In genomic region chr2:102400605-102401351, GRCm38 (mm10) we compare ENCODE assay signal across 8 mouse cellular contexts. TPM values are rescaled to one million over a fixed set of nuclear protein-coding genes. Genes with fewer than 3 reads are reported as not detected.
DNase-seq lines count a peak whose midpoint lies in the region; ATAC-seq and TF ChIP-seq lines count a peak whose summit lies in the region.

No protein-coding gene starts in this region.

- no peak for TF ChIP-seq POLR2A in ES-Bruce4 (IDR thresholded peaks at IDR 0.05; ENCODE audit: insufficient read depth, low read length)

- H3K27ac ChIP-seq in ES-Bruce4 (ENCODE audit: insufficient read depth, low read length): no peak overlapping the region
- peak overlapping the region; percentile 94 for H3K27ac ChIP-seq in forebrain, embryonic 13.5 days
- peak overlapping the region; percentile 80 for H3K27ac ChIP-seq in liver, embryonic 16.5 days (ENCODE audit: low read length)
- H3K27ac ChIP-seq in neural tube, embryonic 12.5 days: peak overlapping the region; percentile 87
- peak overlapping the region; percentile 97 for H3K27ac ChIP-seq in stomach, postnatal 0 days (replicated peaks)

- H3K36me3 ChIP-seq in ES-Bruce4 (ENCODE audit: control insufficient read depth, insufficient read depth, low read length, poor library complexity, severe bottlenecking): no peaks in the 10 kb centered on the region
- no peaks in the 10 kb centered on the region for H3K36me3 ChIP-seq in forebrain, embryonic 13.5 days (ENCODE audit: poor library complexity, severe bottlenecking)
- no peaks in the 10 kb centered on the region; the same call in 1 of the 2 replicates for H3K36me3 ChIP-seq in liver, embryonic 16.5 days (ENCODE audit: control insufficient read depth, insufficient read depth)
- no peaks in the 10 kb centered on the region for H3K36me3 ChIP-seq in neural tube, embryonic 12.5 days
- no peaks in the 10 kb centered on the region for H3K36me3 ChIP-seq in stomach, postnatal 0 days (ENCODE audit: control insufficient read depth, insufficient read depth, low read length)

- WGBS in forebrain, embryonic 13.5 days: 0% methylated on average over 44 of the region's 94 CpGs
- WGBS in large intestine, adult 2 months: under 1% methylated on average over 94 of the region's 94 CpGs
- WGBS in liver, embryonic 16.5 days (ENCODE audit: insufficient replicate concordance): under 1% methylated on average over 75 of the region's 94 CpGs
- WGBS in neural tube, embryonic 12.5 days: under 1% methylated on average over 93 of the region's 94 CpGs
- under 1% methylated on average over 75 of the region's 94 CpGs for WGBS in stomach, postnatal 0 days

- no peak for TF ChIP-seq EP300 in ES-Bruce4 (IDR thresholded peaks at IDR 0.05; ENCODE audit: insufficient read depth, low read depth, low read length)
- no peak for TF ChIP-seq EP300 in stomach, postnatal 0 days (optimal IDR thresholded peaks at IDR 0.05)

- TF ChIP-seq CTCF in ES-Bruce4 (IDR thresholded peaks at IDR 0.05; ENCODE audit: low read depth, low read length): no peak
- TF ChIP-seq CTCF in stomach, postnatal 0 days (IDR thresholded peaks at IDR 0.05; ENCODE audit: low read depth): no peak

- H3K4me2 ChIP-seq in forebrain, embryonic 13.5 days: peak overlapping the region; percentile 83
- H3K4me2 ChIP-seq in liver, embryonic 16.5 days (ENCODE audit: low read depth, low read length): peak overlapping the region; percentile 88
- peak overlapping the region; percentile 87 for H3K4me2 ChIP-seq in neural tube, embryonic 12.5 days (replicated peaks)
- peak overlapping the region; percentile 76 for H3K4me2 ChIP-seq in stomach, postnatal 0 days (replicated peaks; ENCODE audit: low read depth)

- ATAC-seq in cerebellum, adult (ENCODE audit: insufficient number of reproducible peaks, low FRiP score, low TSS enrichment): peak; percentile 90
- ATAC-seq in forebrain, embryonic 13.5 days: peak; percentile 93
- ATAC-seq in liver, embryonic 16.5 days (ENCODE audit: low read depth): peak; percentile 93
- ATAC-seq in neural tube, embryonic 12.5 days (ENCODE audit: low FRiP score, low read depth): peak; percentile 91
- ATAC-seq in stomach, postnatal 0 days (ENCODE audit: low FRiP score, low TSS enrichment): peak; percentile 90

- no peaks in the 10 kb centered on the region for H3K4me1 ChIP-seq in ES-Bruce4 (ENCODE audit: control insufficient read depth, insufficient read depth, low read length)
- peaks cover 28% of the 10 kb centered on the region for H3K4me1 ChIP-seq in forebrain, embryonic 13.5 days
- H3K4me1 ChIP-seq in liver, embryonic 16.5 days (ENCODE audit: control insufficient read depth, low read depth, low read length): peaks cover 27% of the 10 kb centered on the region
- H3K4me1 ChIP-seq in neural tube, embryonic 12.5 days: peaks cover 15% of the 10 kb centered on the region
- H3K4me1 ChIP-seq in stomach, postnatal 0 days (replicated peaks; ENCODE audit: control insufficient read depth, insufficient read depth): 0 out of 2 replicates have a peak, but pooled peaks cover 2% of the 10 kb centered on the region

- peak overlapping the region; percentile 78 for H3K4me3 ChIP-seq in ES-Bruce4 (ENCODE audit: low read depth, low read length)
- H3K4me3 ChIP-seq in forebrain, embryonic 13.5 days: peak overlapping the region; percentile 76
- H3K4me3 ChIP-seq in liver, embryonic 16.5 days (ENCODE audit: low read depth, low read length): peak overlapping the region; percentile 70
- H3K4me3 ChIP-seq in neural tube, embryonic 12.5 days: peak overlapping the region; percentile 81
- H3K4me3 ChIP-seq in stomach, postnatal 0 days (ENCODE audit: low read depth, low read length): peak overlapping the region; percentile 55

- peaks cover 5% of the 10 kb centered on the region for H3K27me3 ChIP-seq in ES-Bruce4 (ENCODE audit: control insufficient read depth, insufficient read depth, low read length, poor library complexity, severe bottlenecking)
- no peaks in the 10 kb centered on the region; the same call in 1 of the 2 replicates for H3K27me3 ChIP-seq in forebrain, embryonic 13.5 days
- no peaks in the 10 kb centered on the region for H3K27me3 ChIP-seq in liver, embryonic 16.5 days (ENCODE audit: control insufficient read depth, insufficient read depth, low read depth, low read length)
- H3K27me3 ChIP-seq in neural tube, embryonic 12.5 days (replicated peaks): no peaks in the 10 kb centered on the region
- H3K27me3 ChIP-seq in stomach, postnatal 0 days (ENCODE audit: control insufficient read depth, insufficient read depth, low read length): no peaks in the 10 kb centered on the region

- intact Hi-C loops in heart, postnatal 10 days (cut with DNase I): no loop called here

- peak; percentile 88 to 90 for DNase-seq in heart, postnatal 10 days
- DNase-seq in large intestine, adult 2 months (ENCODE audit: low read depth, low spot score): peak; percentile 37
- DNase-seq in stomach, postnatal 0 days (ENCODE audit: low spot score): peak; percentile 83

- H3K9me3 ChIP-seq in ES-Bruce4 (replicated peaks; ENCODE audit: control insufficient read depth, insufficient read depth, low read length, poor library complexity, severe bottlenecking): peaks cover 4% of the 10 kb centered on the region; the same call in 1 of the 2 replicates
- no peaks in the 10 kb centered on the region for H3K9me3 ChIP-seq in forebrain, embryonic 13.5 days (replicated peaks)
- no peaks in the 10 kb centered on the region for H3K9me3 ChIP-seq in liver, embryonic 16.5 days (replicated peaks; ENCODE audit: control insufficient read depth, low read length)
- H3K9me3 ChIP-seq in neural tube, embryonic 12.5 days: no peaks in the 10 kb centered on the region
- no peaks in the 10 kb centered on the region for H3K9me3 ChIP-seq in stomach, postnatal 0 days (ENCODE audit: control insufficient read depth, low read length)

- H3K9ac ChIP-seq in ES-Bruce4 (ENCODE audit: low read depth, poor library complexity, severe bottlenecking): peak overlapping the region; percentile 54
- peak overlapping the region; percentile 91 for H3K9ac ChIP-seq in forebrain, embryonic 13.5 days
- peak overlapping the region; percentile 73 for H3K9ac ChIP-seq in liver, embryonic 16.5 days (ENCODE audit: low read depth, low read length)
- H3K9ac ChIP-seq in neural tube, embryonic 12.5 days: peak overlapping the region; percentile 91
- peak overlapping the region; percentile 85 for H3K9ac ChIP-seq in stomach, postnatal 0 days (ENCODE audit: low read length)

RNA-seq across cellular contexts. Expression of gene Trim44, which starts 6.8 kb away (rescaled TPM):
- polyA plus RNA-seq in ES-Bruce4 (2011; ENCODE audit: insufficient read depth, insufficient read length, low read depth, missing spikeins): 53.9 and 56.5 TPM in 2 replicates
- polyA plus RNA-seq in forebrain, embryonic 13.5 days (2015; fragmentation: Nextera tagmentation; extraction: Ambion mirVana): 32.5 and 36.5 TPM in 2 replicates
- 10 to 100 TPM; 38.6 to 40.6 TPM for total RNA-seq in heart, postnatal 10 days (2021)
- 4.3 and 6.5 TPM in 2 replicates for polyA plus RNA-seq in large intestine, adult 2 months (2012; rRNA removed)
- polyA plus RNA-seq in liver, embryonic 16.5 days (2015; fragmentation: Nextera tagmentation; extraction: Ambion mirVana): 3.4 and 4.0 TPM in 2 replicates
- polyA plus RNA-seq in neural tube, embryonic 12.5 days (2016; fragmentation: Nextera tagmentation; extraction: Ambion mirVana): 61.5 and 67.9 TPM in 2 replicates
- polyA plus RNA-seq in stomach, postnatal 0 days (2015; fragmentation: Nextera tagmentation; extraction: Ambion mirVana): 9.7 and 10.1 TPM in 2 replicates

RNA-seq across cellular contexts. Expression of gene Fjx1, which starts 51.5 kb away (rescaled TPM):
- 1.9 and 2.7 TPM in 2 replicates for polyA plus RNA-seq in ES-Bruce4 (2011; ENCODE audit: insufficient read depth, insufficient read length, low read depth, missing spikeins)
- polyA plus RNA-seq in forebrain, embryonic 13.5 days (2015; fragmentation: Nextera tagmentation; extraction: Ambion mirVana): 24.2 and 25.5 TPM in 2 replicates
- 1 to 10 TPM; 2.3 to 2.4 TPM for total RNA-seq in heart, postnatal 10 days (2021)
- 0.63 and 0.77 TPM in 2 replicates for polyA plus RNA-seq in large intestine, adult 2 months (2012; rRNA removed)
- 0.18 and 0.20 TPM in 2 replicates for polyA plus RNA-seq in liver, embryonic 16.5 days (2015; fragmentation: Nextera tagmentation; extraction: Ambion mirVana)
- polyA plus RNA-seq in neural tube, embryonic 12.5 days (2016; fragmentation: Nextera tagmentation; extraction: Ambion mirVana): 47.3 and 52.4 TPM in 2 replicates
- 5.9 and 7.3 TPM in 2 replicates for polyA plus RNA-seq in stomach, postnatal 0 days (2015; fragmentation: Nextera tagmentation; extraction: Ambion mirVana)

Comparison
In these comparisons a context has a peak if more than half of its experiments do, and no peak if none do; other contexts are left out.
1. DNase-seq: peak in every context shown above with its lines; median percentile 89 in heart, postnatal 10 days; 83 in stomach, postnatal 0 days; 37 in large intestine, adult 2 months.